Mouse (Mus musculus) kidney, embryonic 15.5 days (tissue): Measurements from ENCODE around the gene Il18. TPM values are rescaled to one million over a fixed set of nuclear protein-coding genes. Genes with fewer than 3 reads are reported as not detected.

Experiments
- ATAC-seq: fragments of 200-750 bp; cut with Nextera tagmentation; replicated peaks from 2 replicates; pipeline ENCODE4 v1.8.0; 2017; ENCODE audit warnings: moderate TSS enrichment; ENCODE audit not compliant: low FRiP score
- H3K27ac ChIP-seq: fragments of 300-500 bp; sonication (generic); 2 replicates; pipeline ENCODE4 v1.5.1; 2015; ENCODE audit warnings: mild to moderate bottlenecking, inconsistent platforms
- H3K27me3 ChIP-seq: fragments of 300-500 bp; sonication (generic); 2 replicates; pipeline ENCODE4 v1.6.1; 2015; ENCODE audit warnings: inconsistent platforms
- H3K36me3 ChIP-seq: fragments of 300-500 bp; sonication (generic); 2 replicates; pipeline ENCODE4 v1.6.1; 2015; ENCODE audit warnings: inconsistent platforms
- H3K4me1 ChIP-seq: fragments of 300-500 bp; sonication (generic); 2 replicates; pipeline ENCODE4 v1.6.1; 2015; ENCODE audit warnings: inconsistent platforms
- H3K4me2 ChIP-seq: fragments of 300-500 bp; sonication (generic); 2 replicates; pipeline ENCODE4 v1.6.1; 2015; ENCODE audit warnings: moderate library complexity, mild to moderate bottlenecking, inconsistent platforms
- H3K4me3 ChIP-seq: fragments of 300-500 bp; sonication (generic); replicated peaks from 2 replicates; pipeline ENCODE4 v1.5.1; 2015; ENCODE audit warnings: mild to moderate bottlenecking, inconsistent platforms
- H3K9ac ChIP-seq: fragments of 300-500 bp; sonication (generic); 2 replicates; pipeline ENCODE4 v1.6.1; 2015; ENCODE audit warnings: mild to moderate bottlenecking, inconsistent platforms
- H3K9me3 ChIP-seq: fragments of 300-500 bp; sonication (generic); replicated peaks from 2 replicates; pipeline ENCODE4 v1.6.1; 2016; ENCODE audit warnings: inconsistent platforms
- WGBS: fragments of 180-500 bp; shearing (Covaris S2); methylation state at CpG from one replicate; pipeline ENCODE4 v1.1.7; 2015; ENCODE audit warnings: mixed read lengths; 5-methylcytosine and 5-hydroxymethylcytosine counted together
- polyA plus RNA-seq: library from polyadenylated mRNA; unstranded; fragments of >200 nt; fragmentation: Nextera tagmentation; extraction: Ambion mirVana; gene quantifications from 2 replicates; pipeline ENCODE4 v1.2.1, GENCODE M21; 2015

The Il18 gene
- polyA plus RNA-seq, 1 experiment from 2014 or later, result 3.0 TPM

- no peaks in the 10 kb centered on the region for H3K4me1 ChIP-seq
- no peak for ATAC-seq
- no peaks in the 10 kb centered on the region for H3K36me3 ChIP-seq
- H3K4me2 ChIP-seq, result no peak within 1 kb of the TSS
- no peaks in the 10 kb centered on the region for H3K9me3 ChIP-seq
- no peak within 1 kb of the TSS for H3K4me3 ChIP-seq
- no peak within 1 kb of the TSS for H3K27ac ChIP-seq
- no peak within 1 kb of the TSS for H3K9ac ChIP-seq
- H3K27me3 ChIP-seq, result no peaks in the 10 kb centered on the region
- WGBS, result 89% methylated on average over 38 of the region's 38 CpGs
Observed at GRCm38 (mm10) chr9:50561145-50561917, 6.7 kb downstream of the Il18 start, which contains the start of gene Tex12. Gene Tex12, minus strand, starts transcription at chr9:50561325.

GRCm38 (mm10) chr9:50561918-50562360 is 7.3 kb downstream of the Il18 start:
- ATAC-seq, result no peak
- no peak overlapping the region for H3K9ac ChIP-seq
- no peak overlapping the region for H3K27ac ChIP-seq
- no peaks in the 10 kb centered on the region for H3K36me3 ChIP-seq
- no peaks in the 10 kb centered on the region for H3K4me1 ChIP-seq
- no peak overlapping the region for H3K4me3 ChIP-seq
- no peaks in the 10 kb centered on the region for H3K9me3 ChIP-seq
- H3K4me2 ChIP-seq, result no peak overlapping the region
- 80% methylated on average over 2 of the region's 2 CpGs for WGBS
- no peaks in the 10 kb centered on the region for H3K27me3 ChIP-seq

DNA sequence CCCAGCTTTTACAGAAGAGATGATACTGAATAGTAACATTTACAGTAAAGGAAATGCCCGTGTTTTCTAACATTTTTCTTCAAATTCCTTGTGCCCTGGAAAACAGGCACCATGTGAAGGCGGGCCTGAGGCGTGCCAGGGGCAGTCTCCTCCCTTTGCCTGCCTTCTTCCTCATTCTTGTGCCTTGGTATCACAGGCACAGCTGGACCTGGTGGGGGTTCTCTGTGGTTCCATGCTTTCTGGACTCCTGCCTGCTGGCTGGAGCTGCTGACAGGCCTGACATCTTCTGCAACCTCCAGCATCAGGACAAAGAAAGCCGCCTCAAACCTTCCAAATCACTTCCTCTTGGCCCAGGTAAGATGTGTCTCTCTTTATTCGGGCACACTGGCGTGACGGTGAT is 10.5 kb downstream of the Il18 start:
- no peaks in the 10 kb centered on the region for H3K4me1 ChIP-seq
- no peak overlapping the region for H3K4me2 ChIP-seq
- H3K9me3 ChIP-seq, result no peaks in the 10 kb centered on the region
- no peak for ATAC-seq
- H3K9ac ChIP-seq, result no peak overlapping the region
- H3K27me3 ChIP-seq, result no peaks in the 10 kb centered on the region
- 81% methylated on average over 7 of the region's 7 CpGs for WGBS
- no peaks in the 10 kb centered on the region for H3K36me3 ChIP-seq
- no peak overlapping the region for H3K27ac ChIP-seq
- H3K4me3 ChIP-seq, result no peak overlapping the region

DNA sequence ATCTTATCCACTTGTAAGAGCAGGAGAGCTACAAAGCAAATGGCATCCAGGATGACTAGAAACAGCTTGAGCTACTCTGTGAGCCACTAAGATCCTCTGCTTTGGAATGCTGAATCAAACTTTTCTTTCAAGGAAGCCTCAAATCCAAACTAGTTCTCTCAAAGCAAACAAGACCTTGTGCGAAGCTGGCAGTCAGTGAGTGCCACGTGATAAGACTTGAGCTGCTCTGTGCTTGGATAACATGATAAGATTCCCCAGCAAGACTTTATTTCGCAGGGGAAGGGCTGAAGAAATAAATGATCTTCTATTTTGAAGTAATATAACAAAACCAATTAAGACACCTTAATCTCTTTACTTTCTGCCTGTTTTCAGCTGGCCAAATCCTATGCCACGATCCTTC is 11.3 kb downstream of the Il18 start:
- no peak overlapping the region for H3K4me2 ChIP-seq
- H3K4me1 ChIP-seq, result no peaks in the 10 kb centered on the region
- H3K36me3 ChIP-seq, result no peaks in the 10 kb centered on the region
- H3K27ac ChIP-seq, result no peak overlapping the region
- H3K9me3 ChIP-seq, result no peaks in the 10 kb centered on the region
- WGBS, result 78% methylated on average over 4 of the region's 4 CpGs
- H3K9ac ChIP-seq, result no peak overlapping the region
- no peak for ATAC-seq
- H3K4me3 ChIP-seq, result no peak overlapping the region
- H3K27me3 ChIP-seq, result no peaks in the 10 kb centered on the region

GRCm38 (mm10) chr9:50567372-50567771 is 12.7 kb downstream of the Il18 start:
- ATAC-seq, result no peak
- 87% methylated on average over 4 of the region's 4 CpGs for WGBS

DNA sequence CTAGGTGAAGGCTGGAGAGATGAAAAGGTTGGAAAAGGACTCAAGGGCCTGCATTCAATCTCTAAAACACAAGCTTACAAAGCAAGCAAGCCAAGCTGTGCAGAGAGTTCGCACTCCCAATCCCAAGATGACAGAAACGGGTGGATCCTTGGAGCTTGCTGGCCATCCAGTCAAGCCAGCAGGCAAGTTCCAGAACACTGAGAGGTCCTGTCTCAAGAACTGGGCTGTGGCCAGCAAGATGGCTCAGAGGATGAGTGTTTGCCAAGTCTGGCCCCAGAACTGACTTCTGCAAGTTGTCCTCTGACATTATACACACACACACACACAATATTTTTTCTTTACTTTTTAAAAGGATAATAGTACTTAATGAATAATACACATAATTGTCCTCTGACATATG is 13.3 kb downstream of the Il18 start:
- Histone ChIP-seq H3K9ac (no peak overlapping the region), H3K4me1 (no peaks in the 10 kb centered on the region), H3K27me3 (no peaks in the 10 kb centered on the region), H3K9me3 (no peaks in the 10 kb centered on the region), H3K4me2 (no peak overlapping the region), H3K36me3 (no peaks in the 10 kb centered on the region), H3K27ac (no peak overlapping the region), H3K4me3 (no peak overlapping the region)
- 95% methylated on average over 2 of the region's 2 CpGs for WGBS
- no peak for ATAC-seq

More at GRCm38 (mm10) chr9:50567372-50567771, 12.7 kb downstream of the Il18 start:
- Histone ChIP-seq H3K9me3 (no peaks in the 10 kb centered on the region), H3K9ac (no peak overlapping the region), H3K27me3 (no peaks in the 10 kb centered on the region), H3K4me2 (no peak overlapping the region), H3K27ac (no peak overlapping the region), H3K4me1 (no peaks in the 10 kb centered on the region), H3K36me3 (no peaks in the 10 kb centered on the region), H3K4me3 (no peak overlapping the region)

- ATAC-seq, result no peak
- Histone ChIP-seq H3K4me2 (no peak overlapping the region), H3K4me1 (no peaks in the 10 kb centered on the region), H3K36me3 (no peaks in the 10 kb centered on the region), H3K9ac (no peak overlapping the region), H3K27me3 (no peaks in the 10 kb centered on the region), H3K9me3 (no peaks in the 10 kb centered on the region), H3K4me3 (no peak overlapping the region), H3K27ac (no peak overlapping the region)
- 84% methylated on average over 10 of the region's 10 CpGs for WGBS
Observed at GRCm38 (mm10) chr9:50569599-50570525, 15.2 kb downstream of the Il18 start.

DNA sequence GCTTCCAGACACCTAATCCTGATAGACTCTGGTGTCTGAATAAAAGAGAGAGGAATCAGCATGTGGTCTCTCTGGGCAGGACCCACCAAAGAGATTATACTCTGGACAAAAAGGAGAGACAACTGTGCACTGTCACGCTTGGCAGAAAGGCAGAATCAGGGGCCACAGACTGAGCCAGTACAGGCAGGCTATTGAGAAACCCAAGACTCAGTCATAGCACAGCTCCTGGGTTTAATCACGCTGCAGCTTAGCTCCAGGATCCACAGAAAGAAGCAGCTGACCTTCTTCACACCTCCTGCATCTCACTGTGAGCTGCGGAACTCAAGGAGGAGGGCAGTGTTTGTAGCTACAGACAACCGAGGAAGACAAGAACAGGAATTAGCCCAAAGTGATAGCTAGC is 25.7 kb downstream of the Il18 start:
- no peaks in the 10 kb centered on the region for H3K36me3 ChIP-seq
- ATAC-seq, result no peak
- no peak overlapping the region for H3K9ac ChIP-seq
- H3K9me3 ChIP-seq, result no peaks in the 10 kb centered on the region
- H3K4me2 ChIP-seq, result no peak overlapping the region
- no peaks in the 10 kb centered on the region for H3K27me3 ChIP-seq
- H3K4me3 ChIP-seq, result no peak overlapping the region
- no peak overlapping the region for H3K27ac ChIP-seq
- WGBS, result 37% methylated on average over 4 of the region's 4 CpGs
- no peaks in the 10 kb centered on the region for H3K4me1 ChIP-seq

GRCm38 (mm10) chr9:50585145-50585818 is 30.7 kb downstream of the Il18 start:
- 71% methylated on average over 6 of the region's 6 CpGs for WGBS
- Histone ChIP-seq H3K36me3 (no peaks in the 10 kb centered on the region), H3K27me3 (no peaks in the 10 kb centered on the region), H3K4me1 (no peaks in the 10 kb centered on the region), H3K9me3 (no peaks in the 10 kb centered on the region), H3K4me3 (no peak overlapping the region), H3K27ac (no peak overlapping the region), H3K4me2 (no peak overlapping the region), H3K9ac (no peak overlapping the region)
- no peak for ATAC-seq

DNA sequence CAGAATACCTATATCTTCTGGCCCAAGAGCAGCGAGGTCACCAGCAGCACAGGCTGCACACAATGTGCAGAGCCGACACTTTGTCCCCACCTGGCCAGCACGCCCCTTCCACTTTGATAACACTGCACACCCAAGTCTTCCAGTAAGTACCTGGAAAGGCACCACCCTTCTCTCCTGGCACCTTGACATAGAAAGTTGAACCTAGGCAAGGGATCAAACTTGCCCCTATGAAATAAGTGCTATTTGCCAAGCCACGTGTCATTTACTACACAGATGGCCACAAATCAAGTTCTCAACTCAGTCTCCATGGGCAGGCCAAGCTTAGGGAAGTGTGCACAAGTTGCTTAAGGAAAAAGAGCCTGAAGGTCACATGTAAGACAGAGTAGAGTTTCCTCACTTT is 32.3 kb downstream of the Il18 start:
- no peaks in the 10 kb centered on the region for H3K4me1 ChIP-seq
- no peak overlapping the region for H3K9ac ChIP-seq
- no peak overlapping the region for H3K4me2 ChIP-seq
- H3K9me3 ChIP-seq, result no peaks in the 10 kb centered on the region
- no peaks in the 10 kb centered on the region for H3K27me3 ChIP-seq
- no peak for ATAC-seq
- no peak overlapping the region for H3K27ac ChIP-seq
- no peaks in the 10 kb centered on the region for H3K36me3 ChIP-seq
- no peak overlapping the region for H3K4me3 ChIP-seq
- WGBS, result 73% methylated on average over 4 of the region's 4 CpGs

DNA sequence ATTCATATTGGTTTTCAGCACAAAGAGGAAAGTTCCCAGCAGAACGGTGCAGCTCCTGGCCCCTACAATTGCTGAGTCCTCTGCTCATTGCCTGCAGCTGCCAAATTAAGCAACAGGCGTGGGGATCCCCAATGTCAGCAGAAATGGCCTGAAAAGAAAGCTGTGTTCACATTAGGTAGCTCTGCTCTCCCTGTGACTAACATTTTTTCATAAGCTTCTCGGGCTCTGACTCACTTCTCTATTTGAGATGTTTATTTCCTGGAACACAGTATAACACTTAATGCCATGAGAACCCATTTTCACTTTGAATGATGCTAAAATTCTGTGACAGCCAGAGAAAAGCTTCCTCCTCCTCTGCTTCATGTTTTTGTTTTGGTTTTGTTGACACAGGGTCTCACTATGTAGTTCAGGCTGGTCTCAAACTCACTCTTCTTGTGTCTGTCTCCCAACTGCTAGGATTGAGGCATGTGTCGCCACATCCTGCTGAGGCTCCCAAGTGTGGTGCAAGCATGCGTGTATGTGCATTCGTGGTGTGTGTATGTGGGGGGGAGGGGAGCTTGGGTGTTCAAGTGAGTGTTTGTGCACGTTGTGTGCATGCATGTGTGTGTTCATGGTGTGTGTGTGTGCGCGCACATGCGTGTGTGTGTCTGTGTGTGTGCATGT is 36.4 kb downstream of the Il18 start:
- no peaks in the 10 kb centered on the region for H3K27me3 ChIP-seq
- 74% methylated on average over 10 of the region's 10 CpGs for WGBS
- no peak for ATAC-seq
- H3K9ac ChIP-seq, result no peak overlapping the region
- no peak overlapping the region for H3K4me2 ChIP-seq
- H3K9me3 ChIP-seq, result no peaks in the 10 kb centered on the region
- H3K4me1 ChIP-seq, result no peaks in the 10 kb centered on the region
- H3K36me3 ChIP-seq, result peaks cover 11% of the 10 kb centered on the region
- no peak overlapping the region for H3K27ac ChIP-seq
- no peak overlapping the region for H3K4me3 ChIP-seq
